Mouse (Mus musculus) forebrain, embryonic 11.5 days (tissue): ENCODE measurements at regions not wholly inside any gene's neighbourhood (a gene's known extent, or its start where the extent isn't known, plus 50 kb on each side); places are given as distances from the start of the nearest gene placed in this dataset.

Experiments
- ATAC-seq: fragments of 200-750 bp; cut with Nextera tagmentation; replicated peaks from 2 replicates; pipeline ENCODE4 v1.8.0; 2017; ENCODE audit warnings: moderate TSS enrichment; ENCODE audit not compliant: low FRiP score
- DNase-seq: peaks from one replicate; pipeline ENCODE4 v3.0.0-alpha.2; 2017; ENCODE audit warnings: low spot score
- H3K27ac ChIP-seq: fragments of 300-500 bp; sonication (generic); 2 replicates; pipeline ENCODE4 v1.5.1; 2014; ENCODE audit warnings: low read depth, low read length
- H3K27me3 ChIP-seq: fragments of 300-500 bp; sonication (generic); 2 replicates; pipeline ENCODE4 v1.6.1; 2014; ENCODE audit warnings: mild to moderate bottlenecking, low read length, mixed read lengths; ENCODE audit not compliant: control insufficient read depth, insufficient read depth
- H3K36me3 ChIP-seq: fragments of 300-500 bp; sonication (generic); 2 replicates; pipeline ENCODE4 v1.6.1; 2014; ENCODE audit warnings: mild to moderate bottlenecking, low read length, moderate library complexity, mixed read lengths; ENCODE audit not compliant: control insufficient read depth, insufficient read depth
- H3K4me1 ChIP-seq: fragments of 300-500 bp; sonication (generic); replicated peaks from 2 replicates; pipeline ENCODE4 v1.6.1; 2014; ENCODE audit warnings: low read length, mixed read lengths; ENCODE audit not compliant: control insufficient read depth, insufficient read depth
- H3K4me2 ChIP-seq: fragments of 300-500 bp; sonication (generic); 2 replicates; pipeline ENCODE4 v1.6.1; 2014; ENCODE audit warnings: low read depth, mild to moderate bottlenecking, low read length, moderate library complexity, mixed read lengths; ENCODE audit not compliant: severe bottlenecking
- H3K4me3 ChIP-seq: fragments of 300-500 bp; sonication (generic); 2 replicates; pipeline ENCODE4 v1.5.1; 2014; ENCODE audit warnings: low read depth, low read length
- H3K9ac ChIP-seq: fragments of 300-500 bp; sonication (generic); 2 replicates; pipeline ENCODE4 v1.6.1; 2014; ENCODE audit warnings: low read length
- H3K9me3 ChIP-seq: fragments of 300-500 bp; sonication (generic); 2 replicates; pipeline ENCODE4 v1.6.1; 2016; ENCODE audit warnings: low read length, mixed read lengths; ENCODE audit not compliant: control insufficient read depth
- WGBS: fragments of 180-500 bp; shearing (Covaris S2); extraction: QIAGEN DNeasy Blood & Tissue Kit; methylation state at CpG from one replicate; pipeline ENCODE4 v1.1.7; 2014; 5-methylcytosine and 5-hydroxymethylcytosine counted together

DNA sequence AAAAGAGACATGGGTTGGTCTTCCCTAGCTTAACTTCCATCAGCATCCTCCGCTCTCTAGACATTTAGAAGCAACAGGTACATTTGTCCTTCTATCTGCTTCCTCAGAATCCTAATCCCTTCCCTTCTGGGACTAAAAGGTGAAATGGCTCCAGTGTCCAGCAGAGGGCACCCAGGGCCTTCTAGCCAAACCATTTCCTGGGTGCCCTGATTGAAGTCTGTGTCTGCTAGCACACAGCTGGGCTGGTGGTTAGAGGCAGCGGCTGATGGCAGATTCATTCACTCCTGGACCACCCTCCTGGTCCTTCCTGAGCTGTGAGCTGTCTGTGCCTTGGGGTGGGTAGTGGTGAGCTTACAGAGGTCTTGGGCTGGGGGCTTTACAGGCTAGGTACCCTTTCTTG lies 76.5 kb upstream of the Col13a1 start:
- no peaks in the 10 kb centered on the region for H3K27me3 ChIP-seq
- DNase-seq (peak; percentile 60), ATAC-seq (no peak)
- H3K4me3 ChIP-seq, result no peak overlapping the region
- no peaks in the 10 kb centered on the region for H3K36me3 ChIP-seq
- H3K9me3 ChIP-seq, result no peaks in the 10 kb centered on the region
- H3K4me1 ChIP-seq, result no peaks in the 10 kb centered on the region
- no peak overlapping the region for H3K4me2 ChIP-seq
- no peak overlapping the region for H3K9ac ChIP-seq
- no peak overlapping the region for H3K27ac ChIP-seq
- WGBS, result 51% methylated on average over 2 of the region's 2 CpGs

DNA sequence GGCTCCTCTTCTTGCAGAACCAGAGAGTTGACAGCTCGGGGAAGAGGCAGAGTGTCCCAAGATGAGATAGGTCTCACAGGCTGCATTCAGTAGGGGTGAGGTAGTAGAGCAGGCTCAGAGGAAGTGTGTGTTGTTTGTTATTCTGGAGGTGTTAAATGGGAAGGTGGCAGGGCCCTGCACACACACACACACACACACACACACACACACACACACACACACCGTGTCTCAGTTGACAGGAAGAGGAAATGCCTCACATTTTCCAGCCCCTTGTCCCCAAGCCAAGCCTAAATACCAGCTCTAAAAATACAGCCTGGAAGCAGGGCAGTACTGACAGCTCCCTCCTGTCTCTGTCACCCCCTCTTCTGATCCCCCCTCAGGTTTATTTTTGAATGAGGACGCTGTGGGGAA lies 70.9 kb upstream of the Col13a1 start:
- Histone ChIP-seq H3K9me3 (no peaks in the 10 kb centered on the region), H3K9ac (no peak overlapping the region), H3K36me3 (no peaks in the 10 kb centered on the region), H3K27me3 (no peaks in the 10 kb centered on the region), H3K4me1 (no peaks in the 10 kb centered on the region), H3K4me2 (no peak overlapping the region), H3K27ac (no peak overlapping the region), H3K4me3 (no peak overlapping the region)
- DNase-seq (no peak), ATAC-seq (no peak)
- 53% methylated on average over 3 of the region's 3 CpGs for WGBS

DNA sequence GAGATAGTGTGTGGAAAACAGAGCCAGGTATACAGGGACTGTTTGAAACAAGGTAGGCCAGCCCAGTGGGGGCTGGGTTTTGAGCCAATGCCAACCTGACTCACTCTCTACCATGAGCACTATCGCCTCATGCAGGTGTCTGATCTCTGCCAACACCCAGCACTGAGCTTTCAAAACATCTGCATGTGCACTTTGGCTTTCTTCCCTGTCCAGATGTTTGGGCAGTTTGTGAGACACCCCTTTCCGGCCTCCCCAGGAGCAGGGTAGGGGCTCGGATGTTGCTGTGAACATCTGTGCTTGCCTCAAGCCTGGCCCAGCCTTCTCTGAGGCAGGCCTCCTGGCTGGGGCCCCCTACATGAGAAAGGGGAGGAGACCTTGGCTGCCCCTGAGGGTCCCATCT lies 65.5 kb upstream of the Col13a1 start:
- no peaks in the 10 kb centered on the region; the same call in 1 of the 2 replicates for H3K9me3 ChIP-seq
- WGBS, result 85% methylated on average over 3 of the region's 3 CpGs
- H3K27ac ChIP-seq, result no peak overlapping the region
- ATAC-seq, result no peak
- H3K36me3 ChIP-seq, result no peaks in the 10 kb centered on the region
- H3K4me2 ChIP-seq, result no peak overlapping the region
- no peak overlapping the region for H3K9ac ChIP-seq
- H3K27me3 ChIP-seq, result no peaks in the 10 kb centered on the region
- no peak for DNase-seq
- H3K4me1 ChIP-seq, result no peaks in the 10 kb centered on the region
- no peak overlapping the region for H3K4me3 ChIP-seq

DNA sequence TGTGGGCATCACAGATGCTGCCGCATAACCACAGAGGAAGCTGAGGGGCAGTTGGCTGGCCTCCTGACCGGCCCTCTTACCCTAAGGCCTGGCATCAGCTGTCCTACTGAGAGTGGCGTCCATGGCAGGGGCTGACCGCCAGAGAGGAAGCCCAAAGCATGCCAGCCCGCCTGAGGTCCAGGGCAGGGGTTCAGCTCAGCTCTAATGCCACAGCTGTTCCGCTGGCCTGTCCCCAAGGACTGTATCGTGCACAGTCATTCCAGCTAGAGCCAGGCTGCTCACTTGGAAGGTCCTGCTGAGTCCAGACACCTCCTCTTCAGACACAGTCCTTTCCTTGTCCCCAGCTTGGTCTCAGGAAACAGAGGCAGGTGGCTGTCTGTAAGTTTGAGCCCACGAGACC lies 61.0 kb upstream of the Col13a1 start:
- ATAC-seq (no peak), DNase-seq (no peak)
- no peaks in the 10 kb centered on the region; the same call in 1 of the 2 replicates for H3K9me3 ChIP-seq
- H3K27me3 ChIP-seq, result no peaks in the 10 kb centered on the region
- no peak overlapping the region for H3K27ac ChIP-seq
- H3K9ac ChIP-seq, result no peak overlapping the region
- no peaks in the 10 kb centered on the region for H3K36me3 ChIP-seq
- 92% methylated on average over 8 of the region's 8 CpGs for WGBS
- H3K4me1 ChIP-seq, result no peaks in the 10 kb centered on the region
- H3K4me3 ChIP-seq, result no peak overlapping the region
- no peak overlapping the region for H3K4me2 ChIP-seq

DNA sequence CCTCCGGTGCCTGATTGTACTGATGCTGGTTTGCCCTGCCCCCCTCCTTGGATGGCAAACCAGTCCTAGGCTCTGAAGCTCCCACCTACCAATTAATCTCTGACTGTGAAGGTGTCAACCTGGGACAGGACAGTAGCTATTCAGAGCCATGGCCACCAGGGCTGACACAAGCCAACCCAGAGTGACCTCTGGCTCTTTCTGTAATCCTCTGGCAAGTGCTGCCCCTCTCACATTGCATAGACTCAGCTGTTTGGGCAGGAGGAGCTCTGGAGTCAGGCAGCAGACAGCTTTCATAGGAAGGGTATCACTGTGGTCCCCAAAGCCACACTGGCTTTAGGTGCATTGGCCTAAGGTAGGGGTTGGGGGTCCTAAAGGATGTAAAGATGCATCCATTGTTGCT lies 59.7 kb upstream of the Col13a1 start:
- Histone ChIP-seq H3K4me2 (no peak overlapping the region), H3K4me1 (no peaks in the 10 kb centered on the region), H3K4me3 (no peak overlapping the region), H3K36me3 (no peaks in the 10 kb centered on the region), H3K9me3 (no peaks in the 10 kb centered on the region; the same call in 1 of the 2 replicates), H3K27me3 (no peaks in the 10 kb centered on the region), H3K9ac (no peak overlapping the region), H3K27ac (no peak overlapping the region)
- 94% methylated on average over 1 of the region's 1 CpGs for WGBS
- no peak for DNase-seq
- ATAC-seq, result no peak

DNA sequence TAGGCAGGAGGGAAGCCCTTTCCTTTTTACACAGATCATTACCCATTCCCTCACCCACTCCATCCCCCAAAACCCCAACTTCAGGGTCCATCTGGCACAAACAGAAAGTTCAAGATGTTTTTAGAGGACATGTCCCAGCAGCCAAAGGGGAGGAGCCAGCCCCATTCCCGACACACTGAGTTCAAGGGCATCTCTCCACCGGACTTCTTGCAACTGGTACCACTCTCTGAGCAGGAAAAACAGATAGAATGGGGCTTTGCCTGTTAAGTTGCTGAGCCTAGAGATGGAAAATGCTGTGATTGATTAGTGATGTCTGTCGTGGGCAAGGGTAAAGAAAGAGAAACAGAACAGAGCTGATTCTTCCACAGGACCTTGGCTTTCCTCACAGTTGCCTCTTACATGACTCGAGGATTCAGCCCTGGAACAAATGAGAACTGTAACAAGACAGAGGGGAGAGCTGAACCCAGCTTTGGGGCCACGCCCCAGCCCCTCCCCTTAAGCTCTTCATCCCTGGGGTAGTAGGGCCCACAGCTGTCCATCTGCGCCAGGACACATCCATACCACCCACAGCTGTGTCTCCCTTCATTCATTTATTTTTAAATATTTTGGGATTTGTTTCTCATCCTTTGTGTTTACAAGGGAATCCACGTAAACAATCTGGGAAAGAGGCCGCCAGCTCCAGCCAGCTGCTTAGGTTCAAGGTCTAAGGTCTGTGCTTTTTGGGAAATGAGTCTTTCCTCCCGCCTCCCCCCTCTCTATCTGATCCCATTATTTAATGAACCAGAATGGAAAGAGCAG lies 58.7 kb upstream of the Col13a1 start:
- no peaks in the 10 kb centered on the region for H3K36me3 ChIP-seq
- no peak overlapping the region for H3K27ac ChIP-seq
- no peak for ATAC-seq
- no peaks in the 10 kb centered on the region for H3K27me3 ChIP-seq
- no peak overlapping the region for H3K4me2 ChIP-seq
- no peak overlapping the region for H3K9ac ChIP-seq
- DNase-seq, result no peak
- H3K9me3 ChIP-seq, result no peaks in the 10 kb centered on the region; the same call in 1 of the 2 replicates
- H3K4me3 ChIP-seq, result no peak overlapping the region
- WGBS, result 84% methylated on average over 9 of the region's 9 CpGs
- no peaks in the 10 kb centered on the region for H3K4me1 ChIP-seq

DNA sequence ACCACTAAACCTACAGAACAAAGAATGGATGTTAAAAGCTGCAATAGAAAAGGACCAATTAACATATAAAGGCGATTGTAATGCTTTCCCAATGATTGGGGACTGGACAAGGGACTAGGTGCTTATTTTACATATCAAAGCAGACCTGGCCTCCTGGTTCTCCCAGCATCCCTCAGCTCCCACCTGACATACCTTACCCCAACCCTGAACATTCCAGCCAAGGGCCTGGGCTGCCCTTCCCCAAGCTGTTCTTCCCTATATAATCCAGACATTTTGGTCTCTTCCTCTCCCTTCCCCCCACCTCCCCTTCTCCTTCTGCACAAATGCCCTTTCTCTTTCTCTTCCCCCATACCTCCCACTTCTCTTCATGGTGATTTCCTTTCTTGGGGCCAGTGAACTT lies 57.9 kb upstream of the Col13a1 start:
- DNase-seq (no peak), ATAC-seq (no peak)
- no peak overlapping the region for H3K27ac ChIP-seq
- no peak overlapping the region for H3K4me2 ChIP-seq
- H3K27me3 ChIP-seq, result no peaks in the 10 kb centered on the region
- H3K4me3 ChIP-seq, result no peak overlapping the region
- WGBS, result 40% methylated on average over 1 of the region's 1 CpGs
- no peaks in the 10 kb centered on the region for H3K4me1 ChIP-seq
- no peaks in the 10 kb centered on the region for H3K36me3 ChIP-seq
- H3K9ac ChIP-seq, result no peak overlapping the region
- H3K9me3 ChIP-seq, result no peaks in the 10 kb centered on the region; the same call in 1 of the 2 replicates

DNA sequence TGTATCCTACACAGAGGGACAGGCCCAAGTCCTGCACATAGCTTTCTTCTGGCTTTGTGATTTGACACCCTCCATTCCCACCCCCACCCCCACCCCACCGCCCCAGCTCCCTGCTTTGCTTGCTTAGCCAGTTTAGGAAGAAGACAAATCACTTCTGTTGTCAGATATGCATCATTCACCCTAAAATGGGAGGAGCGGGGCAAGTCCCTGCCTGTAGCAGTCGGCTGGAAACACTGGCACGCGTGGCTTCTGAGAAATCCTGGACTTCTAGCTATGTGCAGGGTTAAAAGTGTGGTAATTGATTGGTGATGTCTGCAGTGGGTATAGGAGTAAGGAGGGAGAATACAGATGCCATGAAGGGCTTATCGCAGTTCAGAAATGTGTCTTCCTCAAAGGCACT lies 55.4 kb upstream of the Col13a1 start:
- H3K9me3 ChIP-seq, result no peaks in the 10 kb centered on the region
- WGBS, result 86% methylated on average over 6 of the region's 6 CpGs
- H3K27ac ChIP-seq, result no peak overlapping the region
- H3K4me1 ChIP-seq, result no peaks in the 10 kb centered on the region
- DNase-seq (no peak), ATAC-seq (no peak)
- no peaks in the 10 kb centered on the region for H3K27me3 ChIP-seq
- no peak overlapping the region for H3K4me2 ChIP-seq
- H3K36me3 ChIP-seq, result no peaks in the 10 kb centered on the region
- no peak overlapping the region for H3K4me3 ChIP-seq
- no peak overlapping the region for H3K9ac ChIP-seq

DNA sequence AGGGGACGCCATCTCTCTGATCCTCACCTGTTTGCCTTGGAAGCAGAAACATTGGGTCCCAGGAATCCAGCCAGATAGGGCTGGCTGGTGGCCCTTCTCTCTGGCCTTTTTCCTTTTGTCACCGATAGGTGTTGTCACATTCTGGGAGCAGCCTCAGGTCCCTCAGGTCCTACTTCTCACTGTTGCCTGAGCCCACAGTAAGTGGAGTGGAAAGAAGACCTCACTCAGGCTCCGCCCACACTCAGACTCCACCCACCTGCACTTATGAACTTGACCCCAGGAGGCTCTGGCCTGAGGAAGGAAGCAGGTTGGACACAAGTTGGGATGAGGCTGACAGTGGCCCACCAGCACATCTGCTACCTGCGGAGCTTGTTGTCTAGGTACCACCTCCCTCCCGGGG lies 54.8 kb upstream of the Col13a1 start:
- H3K36me3 ChIP-seq, result no peaks in the 10 kb centered on the region
- H3K27me3 ChIP-seq, result no peaks in the 10 kb centered on the region
- H3K4me2 ChIP-seq, result no peak overlapping the region
- H3K4me1 ChIP-seq, result no peaks in the 10 kb centered on the region
- H3K9me3 ChIP-seq, result no peaks in the 10 kb centered on the region
- 83% methylated on average over 5 of the region's 5 CpGs for WGBS
- ATAC-seq, result no peak
- no peak for DNase-seq
- no peak overlapping the region for H3K27ac ChIP-seq
- H3K4me3 ChIP-seq, result no peak overlapping the region
- no peak overlapping the region for H3K9ac ChIP-seq
